Mouse (Mus musculus) stomach, postnatal 0 days (tissue): ENCODE measurements at regions not wholly inside any gene's neighbourhood (a gene's known extent, or its start where the extent isn't known, plus 50 kb on each side); places are given as distances from the start of the nearest gene placed in this dataset.

Experiments
- CTCF ChIP-seq: IDR thresholded peaks from 2 replicates; pipeline ENCODE4 v1.5.1; 2016; ENCODE audit warnings: antibody characterized with exemption, low read depth, mild to moderate bottlenecking, moderate library complexity
- EP300 ChIP-seq: optimal IDR thresholded peaks from 2 replicates; pipeline ENCODE3; 2016; ENCODE audit warnings: antibody characterized with exemption

GRCm38 (mm10) chr10:51284538-51284937, 195.9 kb upstream of the Gm49339 start:
- no peak for TF ChIP-seq CTCF
- TF ChIP-seq EP300: no peak
